Mouse (Mus musculus): ENCODE data around the gene Ppm1h.

The Ppm1h gene

GRCm38 (mm10) chr10:122704901-122705300 lies 26.3 kb downstream of the Ppm1h start:
- DNase-seq (ENCODE audit: low read depth): no peak

GRCm38 (mm10) chr10:122705457-122705856 lies 26.9 kb downstream of the Ppm1h start:
- no peak for DNase-seq (ENCODE audit: low read depth)

GRCm38 (mm10) chr10:122711381-122711811 lies 32.8 kb downstream of the Ppm1h start:
- no peak for DNase-seq (ENCODE audit: low read depth)

GRCm38 (mm10) chr10:122712307-122712706 lies 33.7 kb downstream of the Ppm1h start:
- DNase-seq (ENCODE audit: low read depth): no peak

GRCm38 (mm10) chr10:122715856-122716255 lies 37.3 kb downstream of the Ppm1h start:
- DNase-seq (ENCODE audit: low read depth): no peak

GRCm38 (mm10) chr10:122716286-122716685 lies 37.7 kb downstream of the Ppm1h start:
- DNase-seq (ENCODE audit: low read depth): no peak

GRCm38 (mm10) chr10:122716739-122717474 lies 38.3 kb downstream of the Ppm1h start:
- DNase-seq (ENCODE audit: low read depth): no peak

- DNase-seq (ENCODE audit: low read depth): peak; percentile 74
Measured at GRCm38 (mm10) chr10:122717754-122718415, 39.3 kb downstream of the Ppm1h start.

GRCm38 (mm10) chr10:122718951-122719350 lies 40.4 kb downstream of the Ppm1h start:
- DNase-seq (ENCODE audit: low read depth): no peak

- DNase-seq (ENCODE audit: low read depth): no peak
Measured at GRCm38 (mm10) chr10:122722111-122722510, 43.5 kb downstream of the Ppm1h start.

- DNase-seq (ENCODE audit: low read depth): no peak
Measured at GRCm38 (mm10) chr10:122724692-122725091, 46.1 kb downstream of the Ppm1h start.

- DNase-seq (ENCODE audit: low read depth): peak; percentile 38
Measured at GRCm38 (mm10) chr10:122727228-122727627, 48.7 kb downstream of the Ppm1h start.

- DNase-seq (ENCODE audit: low read depth): peak; percentile 32
Measured at GRCm38 (mm10) chr10:122728172-122728571, 49.6 kb downstream of the Ppm1h start.

- DNase-seq (ENCODE audit: low read depth): no peak
Measured at GRCm38 (mm10) chr10:122732146-122732545, 53.6 kb downstream of the Ppm1h start.

GRCm38 (mm10) chr10:122734521-122734920 lies 56.0 kb downstream of the Ppm1h start:
- no peak for DNase-seq (ENCODE audit: low read depth)

- DNase-seq (ENCODE audit: low read depth): no peak
Measured at GRCm38 (mm10) chr10:122735284-122735784, 56.8 kb downstream of the Ppm1h start.

GRCm38 (mm10) chr10:122736835-122737234 lies 58.3 kb downstream of the Ppm1h start:
- DNase-seq (ENCODE audit: low read depth): no peak

GRCm38 (mm10) chr10:122738526-122738925 lies 60.0 kb downstream of the Ppm1h start:
- no peak for DNase-seq (ENCODE audit: low read depth)

- peak; percentile 89 for DNase-seq (ENCODE audit: low read depth)
Measured at GRCm38 (mm10) chr10:122739037-122739436, 60.5 kb downstream of the Ppm1h start.

GRCm38 (mm10) chr10:122740117-122740516 lies 61.6 kb downstream of the Ppm1h start:
- DNase-seq (ENCODE audit: low read depth): no peak

GRCm38 (mm10) chr10:122741191-122741590 lies 62.6 kb downstream of the Ppm1h start:
- DNase-seq (ENCODE audit: low read depth): no peak

GRCm38 (mm10) chr10:122742136-122742535 lies 63.6 kb downstream of the Ppm1h start:
- peak; percentile 75 for DNase-seq (ENCODE audit: low read depth)

- DNase-seq (ENCODE audit: low read depth): no peak
Measured at GRCm38 (mm10) chr10:122743361-122743760, 64.8 kb downstream of the Ppm1h start.
